Mouse (Mus musculus) inflammation-experienced regulatory T-cells, adult 6 months (primary cell): ENCODE data around the gene Pla2g6. TPM values are rescaled to one million over a fixed set of nuclear protein-coding genes. Genes with fewer than 3 reads are reported as not detected.

ENCODE experiments used
- ATAC-seq: one replicate; pipeline ENCODE4 v1.8.0; 2017
- polyA plus RNA-seq, 3 experiments: library from polyadenylated mRNA; unstranded; fragments of 100-300 nt; shearing (Covaris generic); gene quantifications; one replicate each; pipeline ENCODE4 v1.2.1; 2017

The Pla2g6 gene
- polyA plus RNA-seq, 3 experiments from 2014 or later = 12.5 to 18.4 (median 15.1) TPM

GRCm38 (mm10) chr15:79270317-79271123, 57.7 kb downstream of the Pla2g6 start:
- ATAC-seq = peak; percentile 94

GRCm38 (mm10) chr15:79268521-79268920, 59.7 kb downstream of the Pla2g6 start:
- no peak for ATAC-seq

- peak; percentile 29 for ATAC-seq
These were observed 62.8 kb downstream of the Pla2g6 start for GRCm38 (mm10) chr15:79265384-79265783.

GRCm38 (mm10) chr15:79263726-79264125, 64.5 kb downstream of the Pla2g6 start:
- ATAC-seq = no peak

GRCm38 (mm10) chr15:79262786-79263309, 65.3 kb downstream of the Pla2g6 start:
- no peak for ATAC-seq

GRCm38 (mm10) chr15:79262375-79262774, 65.8 kb downstream of the Pla2g6 start:
- no peak for ATAC-seq

GRCm38 (mm10) chr15:79261757-79262156, 66.4 kb downstream of the Pla2g6 start:
- no peak for ATAC-seq

- ATAC-seq = no peak
These were observed 67.0 kb downstream of the Pla2g6 start for GRCm38 (mm10) chr15:79261095-79261725.

- no peak for ATAC-seq
These were observed 69.7 kb downstream of the Pla2g6 start for GRCm38 (mm10) chr15:79258521-79258920.

GRCm38 (mm10) chr15:79254661-79255060, 73.5 kb downstream of the Pla2g6 start, which contains the start of gene Slc16a8:
Gene Slc16a8 (minus strand): TSS chr15:79254761.
- ATAC-seq = no peak

GRCm38 (mm10) chr15:79252580-79252979, 75.6 kb downstream of the Pla2g6 start:
- no peak for ATAC-seq

GRCm38 (mm10) chr15:79251781-79252491, 76.3 kb downstream of the Pla2g6 start:
- no peak for ATAC-seq

- ATAC-seq = no peak
These were observed 77.0 kb downstream of the Pla2g6 start for GRCm38 (mm10) chr15:79251168-79251567.

- ATAC-seq = no peak
These were observed 78.0 kb downstream of the Pla2g6 start for GRCm38 (mm10) chr15:79250236-79250635.

GRCm38 (mm10) chr15:79245321-79245720, 82.9 kb downstream of the Pla2g6 start:
- ATAC-seq = no peak

- ATAC-seq = no peak
These were observed 83.9 kb downstream of the Pla2g6 start for GRCm38 (mm10) chr15:79244071-79244893.

- peak; percentile 99 for ATAC-seq
These were observed 84.8 kb downstream of the Pla2g6 start for GRCm38 (mm10) chr15:79243234-79244042.

- ATAC-seq = peak; percentile 26
These were observed 85.5 kb downstream of the Pla2g6 start for GRCm38 (mm10) chr15:79242574-79243233.

GRCm38 (mm10) chr15:79238036-79238435, 90.2 kb downstream of the Pla2g6 start:
- ATAC-seq = no peak
